In genomic region chr2:170128461-170129247, GRCm38 (mm10) we compare ENCODE assay signal across 8 mouse cellular contexts. TPM values are rescaled to one million over a fixed set of nuclear protein-coding genes. Genes with fewer than 3 reads are reported as not detected.
A peak's percentile ranks its signal among the peaks of the same experiment; 100 is the strongest.
DNase-seq lines count a peak whose midpoint lies in the region; ATAC-seq and TF ChIP-seq lines count a peak whose summit lies in the region.

No protein-coding gene starts in this region.

- peak overlapping the region; percentile 96 for H3K27ac ChIP-seq in kidney, embryonic 15.5 days
- peak overlapping the region; percentile 93 for H3K27ac ChIP-seq in bone marrow macrophage, adult 2 months (ENCODE audit: insufficient read depth, low read depth, low read length)
- peak overlapping the region; percentile 60 for H3K27ac ChIP-seq in hindbrain, embryonic 13.5 days

- H3K9ac ChIP-seq in kidney, embryonic 15.5 days = 0 out of 2 replicates have a peak overlapping the region, but pooled peaks have one; percentile 24
- H3K9ac ChIP-seq in hindbrain, embryonic 13.5 days = peak overlapping the region; percentile 55; the same call in 1 of the 2 replicates

- DNase-seq in kidney, adult 9 months = no peak
- no peak for DNase-seq in gastrocnemius, postnatal 36 days
- no peak for DNase-seq in gastrocnemius, adult 8-10 months (ENCODE audit: low spot score in 2 of 2)
- no peak for DNase-seq in left cerebral cortex, postnatal 4 days

- TF ChIP-seq CTCF in bone marrow macrophage, adult 2 months (IDR thresholded peaks at IDR 0.05; ENCODE audit: low read depth, low read length) = no peak

- peaks cover 67% of the 10 kb centered on the region for H3K4me1 ChIP-seq in kidney, embryonic 15.5 days
- H3K4me1 ChIP-seq in bone marrow macrophage, adult 2 months (ENCODE audit: control insufficient read depth, insufficient read depth, low read length) = peaks cover 41% of the 10 kb centered on the region
- peaks cover 63% of the 10 kb centered on the region for H3K4me1 ChIP-seq in hindbrain, embryonic 13.5 days (replicated peaks)

- TF ChIP-seq POLR2A in bone marrow macrophage, adult 2 months (IDR thresholded peaks at IDR 0.05; ENCODE audit: borderline replicate concordance, low read depth, low read length) = no peak

- peak overlapping the region; percentile 81 for H3K4me2 ChIP-seq in kidney, embryonic 15.5 days
- peak overlapping the region; percentile 70 for H3K4me2 ChIP-seq in hindbrain, embryonic 13.5 days

- peaks cover 9% of the 10 kb centered on the region for H3K36me3 ChIP-seq in kidney, embryonic 15.5 days
- no peaks in the 10 kb centered on the region for H3K36me3 ChIP-seq in hindbrain, embryonic 13.5 days

- H3K27me3 ChIP-seq in kidney, embryonic 15.5 days = no peaks in the 10 kb centered on the region
- H3K27me3 ChIP-seq in hindbrain, embryonic 13.5 days = no peaks in the 10 kb centered on the region

- WGBS in kidney, embryonic 15.5 days = 9% methylated on average over 7 of the region's 7 CpGs
- WGBS in hindbrain, embryonic 13.5 days = 31% methylated on average over 7 of the region's 7 CpGs

- intact Hi-C loops in gastrocnemius, postnatal 36 days (cut with DNase I) = no loop called here
- intact Hi-C loops in left cerebral cortex, postnatal 4 days (cut with DNase I) = no loop called here

- H3K4me3 ChIP-seq in kidney, embryonic 15.5 days (replicated peaks) = peak overlapping the region; percentile 93
- H3K4me3 ChIP-seq in bone marrow macrophage, adult 2 months (ENCODE audit: insufficient read depth, low read length) = peak overlapping the region; percentile 97
- no peak overlapping the region for H3K4me3 ChIP-seq in hindbrain, embryonic 13.5 days

- no peaks in the 10 kb centered on the region for H3K9me3 ChIP-seq in kidney, embryonic 15.5 days (replicated peaks)
- H3K9me3 ChIP-seq in hindbrain, embryonic 13.5 days = no peaks in the 10 kb centered on the region

- no peak for ATAC-seq in kidney, embryonic 15.5 days (replicated peaks; ENCODE audit: low FRiP score)
- ATAC-seq in hindbrain, embryonic 13.5 days (ENCODE audit: low FRiP score) = no peak
- peak; percentile 51 for ATAC-seq in megakaryocyte progenitor cell, adult 5-6 weeks (replicated peaks; ENCODE audit: poor library complexity)

RNA-seq across cellular contexts. Expression of gene Zfp217, which starts 19.2 kb away (rescaled TPM):
- polyA plus RNA-seq in kidney, embryonic 15.5 days (2015; fragmentation: Nextera tagmentation; extraction: Ambion mirVana) = 4.7 and 5.0 TPM in 2 replicates
- polyA plus RNA-seq in bone marrow macrophage, adult 2 months (2012; ENCODE audit: insufficient read depth, insufficient read length, missing spikeins) = 44.0 and 45.3 TPM in 2 replicates
- 1.9 and 2.3 TPM in 2 replicates for polyA plus RNA-seq in hindbrain, embryonic 13.5 days (2015; fragmentation: Nextera tagmentation; extraction: Ambion mirVana)
- total RNA-seq in megakaryocyte progenitor cell, adult 5-6 weeks (2015) = 23.6 and 30.2 TPM in 2 replicates
- 30.4 and 31.2 TPM in 2 replicates for total RNA-seq in megakaryocyte progenitor cell, adult 5-6 weeks (2017)
- 1 to 10 TPM; 4.3 to 5.7 TPM for total RNA-seq in gastrocnemius, postnatal 36 days (2021)
- total RNA-seq in gastrocnemius, adult 8-10 months (2022) = 1 to 10 TPM; 5.9 to 7.5 (median 6.7) TPM
- total RNA-seq in left cerebral cortex, postnatal 4 days (2021) = 1 to 10 TPM; 3.8 to 4.0 TPM
